Mouse (Mus musculus) stomach, embryonic 14.5 days (tissue): ENCODE data around the gene Agpat4. TPM values are rescaled to one million over a fixed set of nuclear protein-coding genes. Genes with fewer than 3 reads are reported as not detected.

Source experiments
- ATAC-seq: fragments of 200-750 bp; cut with Nextera tagmentation; 2 replicates; pipeline ENCODE4 v1.8.0; 2017; ENCODE audit warnings: low read depth, moderate TSS enrichment; ENCODE audit not compliant: insufficient number of reproducible peaks, insufficient read depth, low FRiP score
- H3K27ac ChIP-seq: fragments of 300-500 bp; sonication (generic); 2 replicates; pipeline ENCODE4 v1.5.1; 2014; ENCODE audit warnings: mild to moderate bottlenecking, low read length, moderate library complexity, mixed read lengths
- H3K27me3 ChIP-seq: fragments of 300-500 bp; sonication (generic); 2 replicates; pipeline ENCODE4 v1.6.1; 2014; ENCODE audit warnings: low read length, control low read depth, mixed read lengths; ENCODE audit not compliant: control insufficient read depth, insufficient read depth
- H3K36me3 ChIP-seq: fragments of 300-500 bp; sonication (generic); 2 replicates; pipeline ENCODE4 v1.6.1; 2014; ENCODE audit warnings: mild to moderate bottlenecking, control low read depth, low read length, moderate library complexity, mixed read lengths; ENCODE audit not compliant: control insufficient read depth, insufficient read depth
- H3K4me1 ChIP-seq: fragments of 300-500 bp; sonication (generic); 2 replicates; pipeline ENCODE4 v1.6.1; 2014; ENCODE audit warnings: low read length, control low read depth, mixed read lengths; ENCODE audit not compliant: control insufficient read depth, insufficient read depth
- H3K4me2 ChIP-seq: fragments of 300-500 bp; sonication (generic); replicated peaks from 2 replicates; pipeline ENCODE4 v1.6.1; 2014; ENCODE audit warnings: low read depth, low read length, control low read depth
- H3K4me3 ChIP-seq: fragments of 300-500 bp; sonication (generic); 2 replicates; pipeline ENCODE4 v1.5.1; 2014; ENCODE audit warnings: low read depth, low read length, control low read depth
- H3K9ac ChIP-seq: fragments of 300-500 bp; sonication (generic); replicated peaks from 2 replicates; pipeline ENCODE4 v1.6.1; 2014; ENCODE audit warnings: low read depth, mild to moderate bottlenecking, control low read depth, low read length, moderate library complexity, mixed read lengths
- H3K9me3 ChIP-seq: fragments of 300-500 bp; sonication (generic); 2 replicates; pipeline ENCODE4 v1.6.1; 2016; ENCODE audit warnings: low read depth, low read length, control low read depth; ENCODE audit not compliant: control insufficient read depth
- WGBS: fragments of 180-500 bp; shearing (Covaris S2); extraction: QIAGEN DNeasy Blood & Tissue Kit; methylation state at CpG from one replicate; pipeline ENCODE4 v1.1.7; 2014; 5-methylcytosine and 5-hydroxymethylcytosine counted together
- polyA plus RNA-seq: library from polyadenylated mRNA; unstranded; fragments of >200 nt; fragmentation: Nextera tagmentation; extraction: Ambion mirVana; gene quantifications from 2 replicates; pipeline ENCODE4 v1.2.1, GENCODE M21; 2014

The Agpat4 gene
- polyA plus RNA-seq, 1 experiment from 2014 or later = 27.7 TPM

- H3K4me1 ChIP-seq = peaks cover 7% of the 10 kb centered on the region; the same call in 1 of the 2 replicates
- no peak for ATAC-seq
- peaks cover 23% of the 10 kb centered on the region for H3K36me3 ChIP-seq
- H3K9me3 ChIP-seq = no peaks in the 10 kb centered on the region
- H3K4me2 ChIP-seq = no peak overlapping the region
- no peak overlapping the region for H3K4me3 ChIP-seq
- no peaks in the 10 kb centered on the region for H3K27me3 ChIP-seq
- 77% methylated on average over 4 of the region's 4 CpGs for whole genome bisulfite sequencing
- H3K9ac ChIP-seq = no peak overlapping the region
- H3K27ac ChIP-seq = no peak overlapping the region
These were observed 149.6 kb downstream of the Agpat4 start for GRCm38 (mm10) chr17:12268091-12268490.

- no peak for ATAC-seq
- 80% methylated on average over 10 of the region's 10 CpGs for WGBS
- H3K9ac ChIP-seq = no peak overlapping the region
- peaks cover 7% of the 10 kb centered on the region; the same call in 1 of the 2 replicates for H3K4me1 ChIP-seq
- H3K4me2 ChIP-seq = no peak overlapping the region
- no peaks in the 10 kb centered on the region for H3K9me3 ChIP-seq
- no peak overlapping the region for H3K27ac ChIP-seq
- H3K4me3 ChIP-seq = no peak overlapping the region
- no peaks in the 10 kb centered on the region for H3K27me3 ChIP-seq
- H3K36me3 ChIP-seq = peaks cover 23% of the 10 kb centered on the region
These were observed 150.0 kb downstream of the Agpat4 start for GRCm38 (mm10) chr17:12268538-12268937.

Other genes with a start within 250 kb of the Agpat4 start
- gene Map3k4, start 200.1 kb downstream of the Agpat4 start, polyA plus RNA-seq = 49.2 and 52.4 TPM in 2 replicates